Mouse (Mus musculus) thymus, adult 2 months (tissue): ENCODE data around the gene Vamp2.

Experiments
- CTCF ChIP-seq: fragments of 200-500 bp; IDR thresholded peaks from 2 replicates; pipeline ENCODE4 v1.5.1; 2012; ENCODE audit warnings: mild to moderate bottlenecking, control low read depth, low read length, moderate library complexity, borderline replicate concordance; ENCODE audit not compliant: control insufficient read depth, poor library complexity, insufficient read depth; ENCODE audit errors: extremely low read depth
- POLR2A ChIP-seq: fragments of 200-500 bp; IDR thresholded peaks from 2 replicates; pipeline ENCODE4 v1.6.1; 2012; ENCODE audit warnings: mild to moderate bottlenecking, low read length, control low read depth, moderate library complexity; ENCODE audit not compliant: control insufficient read depth, poor library complexity, insufficient read depth; ENCODE audit errors: extremely low read depth

GRCm38 (mm10) chr11:69071262-69071661 is 17.0 kb upstream of the Vamp2 start:
- TF ChIP-seq CTCF (no peak), POLR2A (no peak)
